Mouse (Mus musculus): Measurements from ENCODE around the gene Spg11.

Gene Spg11

DNA sequence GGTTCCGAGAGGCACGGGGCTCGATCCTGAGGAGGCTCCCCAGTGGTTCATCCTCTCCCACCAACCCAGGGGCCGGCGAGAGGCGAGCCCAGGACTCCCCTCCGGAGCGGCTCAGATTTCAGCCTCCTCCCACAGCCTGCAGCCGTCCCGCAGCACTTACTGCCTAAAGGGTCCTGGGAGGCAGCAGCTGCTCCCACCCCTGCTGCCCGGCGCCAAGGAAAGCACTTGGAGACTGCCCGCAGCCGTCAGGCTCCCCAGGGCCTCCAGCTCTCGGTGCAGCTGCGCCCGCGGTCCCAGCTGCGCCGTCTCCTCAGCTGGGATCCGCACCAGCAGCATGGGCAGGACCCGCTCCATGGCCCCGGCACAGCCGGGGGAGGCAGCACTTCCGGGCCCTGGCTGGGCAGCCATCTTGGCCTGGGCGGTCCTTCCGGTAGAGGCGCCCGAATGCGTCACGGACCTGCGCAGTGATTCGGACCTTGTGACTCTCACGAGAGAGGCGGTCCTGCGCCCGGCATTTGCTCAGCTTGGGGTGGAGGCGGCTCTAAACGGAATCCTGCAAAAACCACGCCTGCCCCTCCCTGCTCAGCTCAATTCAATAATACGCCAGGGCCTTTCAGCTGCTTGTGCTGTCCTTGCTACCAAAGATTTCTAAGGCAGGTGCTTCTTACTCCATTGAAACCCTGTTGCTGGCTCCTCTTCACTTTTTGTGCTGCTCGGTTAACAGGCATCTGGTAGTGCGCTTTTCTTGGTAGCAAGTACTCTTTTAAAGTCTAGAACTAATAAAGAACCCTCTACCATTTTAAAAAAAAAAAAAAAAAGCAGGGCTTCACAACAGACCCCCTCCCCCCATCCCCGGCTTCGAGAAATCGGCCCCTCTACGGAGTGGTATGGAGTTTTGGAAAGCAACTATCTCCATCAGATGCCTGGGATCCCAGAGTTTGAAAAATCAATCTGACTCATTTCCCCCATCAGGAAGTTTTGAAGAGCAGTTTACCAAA, at the start of gene Spg11:
Gene Spg11 (minus strand): TSS at position 426 of the 998 bp plus-strand sequence.
- DNase-seq (ENCODE audit: extremely low read depth, low read depth), result peak; percentile 89

DNA sequence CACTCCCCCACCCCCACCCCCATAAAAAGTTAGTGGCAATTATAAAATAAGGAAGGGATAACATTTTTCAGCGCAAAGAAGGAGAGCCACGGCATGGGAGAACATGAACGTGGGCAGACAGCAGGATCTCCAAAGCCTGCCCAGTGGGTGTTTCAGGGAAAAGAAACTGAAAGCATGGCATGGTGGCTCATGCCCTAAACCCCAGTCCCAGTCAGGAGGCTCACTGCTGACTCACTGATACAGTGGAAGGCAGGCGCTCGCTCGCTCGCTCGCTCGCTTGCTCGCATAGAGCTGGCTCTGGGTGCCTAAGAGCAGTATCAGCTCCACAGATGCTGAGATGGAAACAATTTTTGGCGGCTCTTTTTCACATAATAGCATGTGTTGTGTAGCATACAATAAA, 46.1 kb upstream of the Spg11 start:
- no peak for DNase-seq (ENCODE audit: extremely low read depth, low read depth)

DNA sequence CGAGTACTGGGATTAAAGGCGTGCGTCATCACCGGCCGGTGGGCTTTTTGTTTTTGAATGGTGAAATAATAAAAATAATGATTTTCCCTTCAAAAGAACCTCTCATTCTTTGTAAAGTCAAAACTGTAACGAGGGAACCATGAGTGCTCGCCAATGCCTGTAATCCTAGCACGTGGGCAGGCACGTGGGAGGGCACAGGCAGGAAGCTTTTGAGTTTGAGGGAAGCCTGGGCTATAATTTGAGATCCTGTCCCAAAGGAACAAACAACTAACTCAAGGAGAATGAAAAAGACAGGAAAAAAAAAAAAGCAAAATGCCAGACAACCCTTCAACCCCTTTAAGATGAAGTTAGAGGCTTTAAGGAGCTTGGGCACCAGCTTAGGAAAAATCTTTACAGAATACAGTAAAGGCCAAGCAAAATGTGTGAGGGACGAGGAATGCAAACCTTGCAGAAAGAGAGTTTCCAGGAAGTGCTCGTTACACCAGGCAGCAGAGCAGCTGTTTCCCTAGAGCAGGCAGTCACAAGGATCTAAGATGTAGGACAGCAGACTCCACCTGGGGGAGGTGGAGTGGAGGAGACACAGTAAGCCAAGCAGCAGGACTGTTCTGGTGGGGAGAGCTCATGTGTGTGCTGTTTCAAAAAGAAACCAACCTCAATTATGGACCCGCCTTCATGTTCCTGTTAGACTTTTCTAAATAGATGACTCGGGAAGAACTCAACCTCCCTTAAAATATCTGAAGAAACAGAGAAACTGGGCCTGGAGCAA, 45.4 kb upstream of the Spg11 start:
- no peak for DNase-seq (ENCODE audit: extremely low read depth, low read depth)

DNA sequence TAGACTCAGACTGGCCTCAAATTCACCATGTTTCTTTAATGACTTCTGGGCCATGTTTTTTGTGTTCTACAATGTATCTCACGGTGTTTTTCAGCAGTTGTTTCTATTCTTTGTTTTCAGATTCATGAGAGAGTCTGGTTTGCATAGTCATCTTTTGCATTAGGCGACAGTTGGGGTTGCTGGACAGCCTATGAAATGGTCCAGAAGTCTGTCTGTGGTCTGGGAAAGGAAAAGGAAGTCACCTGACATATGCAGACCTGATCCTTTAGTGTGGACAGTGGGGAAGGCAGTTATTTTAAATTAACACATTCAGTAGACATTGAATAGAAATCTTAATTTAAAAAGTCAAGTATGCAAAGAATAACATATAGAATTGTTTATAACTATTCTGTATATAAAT, 44.3 kb upstream of the Spg11 start:
- no peak for DNase-seq (ENCODE audit: extremely low read depth, low read depth)

DNA sequence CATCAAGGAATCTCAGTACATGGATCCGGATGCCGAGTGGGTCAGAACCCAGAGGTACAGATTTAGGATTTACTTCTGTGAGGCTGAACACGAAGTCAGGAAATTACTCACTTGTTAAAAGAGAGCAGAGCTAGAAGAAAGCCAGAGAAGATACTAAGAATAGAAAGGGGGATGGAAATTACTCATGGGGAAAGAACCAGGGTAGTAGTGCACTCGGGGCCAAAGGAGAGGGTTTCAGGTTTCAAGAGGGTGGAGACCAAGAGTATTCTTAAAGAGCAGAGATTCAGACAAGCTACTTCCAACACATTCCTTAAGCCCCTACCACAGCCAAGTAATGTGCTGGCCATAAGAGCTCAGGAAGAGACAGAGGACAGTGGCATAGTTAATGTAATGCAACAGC, 43.4 kb upstream of the Spg11 start:
- DNase-seq (ENCODE audit: extremely low read depth, low read depth), result no peak

DNA sequence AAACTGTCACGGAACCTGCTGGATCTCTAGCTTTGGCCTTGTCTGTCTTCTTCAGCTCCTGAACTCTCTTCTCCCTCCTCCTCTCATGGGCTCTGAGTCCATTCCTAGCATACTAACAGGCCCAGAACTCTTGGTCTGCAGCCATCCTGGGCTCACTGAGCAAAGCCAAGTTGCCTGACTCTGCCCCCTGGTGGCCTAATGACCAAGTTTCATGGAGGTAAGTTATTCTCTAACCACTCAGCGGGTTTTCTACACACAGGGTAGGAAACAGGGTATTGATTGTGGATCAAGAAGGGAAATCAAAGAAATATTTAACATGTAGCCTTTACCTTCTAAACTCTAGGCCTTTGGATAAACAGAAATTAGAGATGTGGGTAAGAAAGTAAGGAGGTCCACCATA, 42.5 kb upstream of the Spg11 start, which contains the start of gene Trim69:
Gene Trim69 (plus strand): TSS at position 21 of the 400 bp plus-strand sequence.
- DNase-seq (ENCODE audit: extremely low read depth, low read depth), result no peak

DNA sequence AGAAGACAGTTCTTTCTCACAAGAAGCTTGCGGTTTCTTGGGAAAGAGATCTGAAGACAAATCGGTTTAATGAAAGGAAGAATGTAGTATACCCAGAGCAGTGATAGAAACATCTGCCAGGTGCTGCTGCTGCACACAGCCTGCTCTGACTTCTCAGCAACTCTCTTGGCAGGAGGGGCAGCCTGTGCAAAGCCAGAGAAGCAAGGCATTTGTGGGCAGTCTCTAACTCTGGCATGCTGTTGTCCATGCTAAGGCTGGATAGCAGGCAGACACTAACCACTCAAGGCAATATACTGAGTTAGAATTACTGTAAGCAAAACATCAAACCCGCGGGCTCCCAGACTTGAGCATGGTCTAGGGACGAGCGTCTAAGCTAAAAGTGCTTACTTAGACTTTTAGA, 41.5 kb upstream of the Spg11 start:
- no peak for DNase-seq (ENCODE audit: extremely low read depth, low read depth)

DNA sequence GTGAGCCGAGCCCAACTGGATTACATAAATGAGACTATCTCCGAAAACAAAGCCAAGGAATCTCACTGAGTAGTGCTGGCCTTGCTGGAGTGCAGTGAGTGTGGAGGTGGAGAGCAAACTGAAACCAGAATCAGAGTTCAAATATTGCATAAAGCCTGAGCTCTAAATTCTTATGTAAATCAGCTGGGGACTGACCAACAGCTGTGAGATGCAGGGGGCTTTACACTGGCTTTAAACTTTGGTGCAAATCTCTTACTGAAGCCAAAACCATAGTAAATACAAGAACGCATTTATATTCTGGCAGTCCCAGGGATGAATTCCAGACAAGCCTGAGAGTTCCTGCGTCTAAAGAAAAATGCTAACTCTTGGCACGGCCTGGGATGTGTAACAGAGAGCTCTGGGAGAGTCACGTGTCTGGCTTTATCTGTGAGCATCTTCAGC, 40.2 kb upstream of the Spg11 start:
- DNase-seq (ENCODE audit: extremely low read depth, low read depth), result no peak

DNA sequence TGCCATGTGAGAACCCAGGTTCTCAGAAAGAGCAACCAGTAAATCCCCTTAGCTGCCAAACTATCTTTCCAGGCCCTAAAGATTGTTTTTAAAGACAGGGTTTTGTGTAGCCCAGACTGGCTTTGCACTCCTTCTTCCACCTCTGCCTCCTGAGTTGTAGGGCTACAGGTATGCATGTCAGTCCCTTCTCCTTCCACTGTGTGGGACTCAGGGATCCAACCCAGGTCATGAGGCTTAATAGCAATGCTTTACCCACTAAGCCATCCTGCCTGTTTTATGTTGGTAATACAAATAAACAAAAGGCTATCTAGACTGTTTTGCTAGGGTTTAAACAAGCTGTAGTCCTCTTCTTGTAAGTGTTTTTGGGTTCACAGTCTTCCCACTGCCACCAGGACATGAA, 39.4 kb upstream of the Spg11 start:
- no peak for DNase-seq (ENCODE audit: extremely low read depth, low read depth)

DNA sequence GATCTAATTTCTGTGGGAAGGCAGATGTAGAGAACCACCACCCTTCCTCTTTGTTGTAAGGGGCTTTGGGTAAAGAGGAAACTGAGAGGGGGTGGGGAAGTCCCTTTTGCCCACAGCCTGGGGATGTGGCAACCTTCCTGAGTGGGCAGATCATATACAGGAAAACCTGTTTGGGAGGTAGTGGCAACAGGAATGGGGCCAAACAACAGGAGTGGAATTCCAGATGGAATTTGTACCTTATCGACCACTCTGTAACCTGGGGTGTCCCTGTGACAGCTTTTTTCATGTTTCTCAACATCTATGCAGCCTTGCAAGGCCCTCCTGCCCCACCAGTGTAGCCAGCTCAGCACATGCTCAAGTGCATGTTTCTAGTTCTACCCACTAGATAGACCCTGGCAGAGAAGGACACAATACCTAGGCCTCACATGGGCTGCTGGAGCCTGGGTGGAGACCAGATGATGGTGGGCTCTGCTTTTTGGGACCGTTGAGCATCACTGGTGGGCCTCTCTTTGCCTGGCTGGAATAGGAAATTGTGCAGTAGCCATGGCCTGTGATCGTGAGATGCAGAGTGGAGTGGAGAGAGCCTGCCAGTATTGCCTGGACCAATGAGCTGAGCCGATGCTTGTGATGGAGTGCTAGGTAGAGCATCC, 38.0 kb upstream of the Spg11 start:
- no peak for DNase-seq (ENCODE audit: extremely low read depth, low read depth)

DNA sequence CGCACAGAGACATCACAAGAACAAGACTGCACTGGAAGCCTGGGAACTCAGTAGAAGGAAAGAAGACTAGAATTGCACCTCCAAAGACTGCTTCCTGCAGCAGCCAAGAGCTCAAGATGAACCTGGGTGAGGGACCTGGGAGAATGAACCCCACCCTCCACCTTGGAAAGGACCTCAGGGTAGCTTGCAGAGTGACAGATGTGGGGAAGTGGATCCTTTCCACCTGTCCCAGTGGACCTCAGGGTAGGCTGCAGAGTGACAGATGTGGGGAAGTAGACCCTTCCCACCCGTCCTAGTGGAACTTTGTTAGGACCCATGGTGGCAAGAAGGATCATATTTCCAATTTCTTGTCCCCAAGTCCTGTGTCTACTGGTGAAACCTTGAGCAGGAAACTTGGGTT, 37.1 kb upstream of the Spg11 start:
- DNase-seq (ENCODE audit: extremely low read depth, low read depth), result no peak

DNA sequence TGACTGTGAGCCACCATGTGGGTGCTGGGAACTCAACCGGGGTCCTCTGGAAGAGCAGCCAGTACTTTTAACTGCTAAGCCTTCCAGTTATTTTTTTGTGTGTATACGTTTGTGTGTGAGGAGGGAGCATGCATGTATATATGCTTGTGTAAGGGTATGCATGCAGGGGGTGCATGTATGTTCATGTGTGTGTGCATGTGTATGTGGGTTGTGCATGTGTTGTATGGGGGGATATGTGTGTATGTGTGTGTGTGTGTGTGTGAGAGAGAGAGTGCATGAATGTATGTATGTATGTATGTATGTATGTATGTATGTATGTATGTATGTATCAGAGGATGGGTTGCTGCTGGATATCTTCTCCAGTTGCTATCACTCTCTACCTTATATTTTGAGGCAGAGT, 36.3 kb upstream of the Spg11 start:
- no peak for DNase-seq (ENCODE audit: extremely low read depth, low read depth)

DNA sequence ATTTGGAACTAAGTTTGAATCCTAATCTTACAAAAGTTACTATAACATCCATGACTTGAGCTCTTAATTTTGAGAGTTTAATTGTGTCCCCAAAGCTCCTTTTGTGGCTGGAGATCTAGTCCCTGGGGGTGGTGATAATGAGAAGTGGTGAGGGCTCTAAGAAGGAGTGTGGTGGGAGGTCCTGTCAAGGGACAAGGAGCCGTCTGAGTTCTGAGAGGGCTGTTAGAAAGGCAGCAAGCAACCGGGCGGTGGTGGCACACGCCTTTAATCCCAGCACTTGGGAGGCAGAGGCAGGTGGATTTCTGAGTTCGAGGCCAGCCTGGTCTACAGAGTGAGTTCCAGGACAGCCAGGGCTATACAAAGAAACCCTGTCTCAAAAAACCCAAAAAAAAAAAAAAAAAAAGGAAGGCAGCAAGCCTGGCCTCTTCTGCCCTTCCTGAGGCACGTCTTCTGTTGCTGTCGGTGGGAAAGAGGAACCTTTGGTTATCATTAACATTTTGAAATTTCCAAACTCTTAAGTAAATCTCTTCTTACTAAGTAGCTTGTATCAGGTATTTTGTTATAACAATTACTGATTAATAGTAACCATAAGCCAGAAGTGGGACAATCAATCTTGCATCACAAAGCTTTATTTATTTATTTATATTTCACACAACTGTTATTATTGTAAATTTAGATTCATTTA, 35.6 kb upstream of the Spg11 start:
- DNase-seq (ENCODE audit: extremely low read depth, low read depth), result peak; percentile 54

DNA sequence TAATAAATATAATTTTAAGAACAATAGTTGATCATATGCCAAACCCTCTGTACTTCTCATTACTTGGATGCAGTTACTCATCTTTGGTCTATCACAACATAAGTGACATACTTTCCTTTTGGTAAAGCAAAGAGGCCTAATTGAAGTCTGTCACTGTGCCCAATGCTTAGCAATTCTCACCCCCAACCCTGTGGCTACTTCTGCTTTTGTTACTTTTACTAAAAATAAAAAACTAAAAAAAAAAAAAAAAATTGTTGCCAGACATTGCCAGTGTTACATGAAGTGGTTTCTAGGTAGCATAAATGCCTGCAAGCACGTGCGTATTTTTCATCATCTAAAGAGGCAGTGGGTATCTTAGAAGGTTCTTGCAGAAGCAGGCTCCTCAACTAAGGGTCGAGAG, 34.7 kb upstream of the Spg11 start:
- DNase-seq (ENCODE audit: extremely low read depth, low read depth), result no peak

DNA sequence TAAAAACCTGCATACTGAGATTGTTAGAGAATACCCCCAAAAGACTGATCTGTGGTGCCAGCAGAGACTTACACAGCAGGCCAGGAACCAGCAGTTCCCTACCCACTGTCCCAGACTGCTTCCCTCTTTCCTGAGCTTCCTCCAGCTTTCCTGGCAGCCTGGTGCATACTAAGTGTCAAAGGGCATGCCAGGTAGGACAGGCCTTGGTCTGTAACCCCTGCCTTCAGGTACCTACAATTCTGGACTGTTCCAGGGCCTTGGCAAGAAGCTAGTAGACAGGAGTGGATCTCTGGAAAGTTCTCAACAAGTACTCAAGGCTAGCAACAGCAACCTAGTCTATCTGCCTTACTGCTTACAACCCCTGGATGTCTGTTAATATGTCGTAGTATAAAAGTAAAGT, 33.0 kb upstream of the Spg11 start:
- DNase-seq (ENCODE audit: extremely low read depth, low read depth), result no peak

DNA sequence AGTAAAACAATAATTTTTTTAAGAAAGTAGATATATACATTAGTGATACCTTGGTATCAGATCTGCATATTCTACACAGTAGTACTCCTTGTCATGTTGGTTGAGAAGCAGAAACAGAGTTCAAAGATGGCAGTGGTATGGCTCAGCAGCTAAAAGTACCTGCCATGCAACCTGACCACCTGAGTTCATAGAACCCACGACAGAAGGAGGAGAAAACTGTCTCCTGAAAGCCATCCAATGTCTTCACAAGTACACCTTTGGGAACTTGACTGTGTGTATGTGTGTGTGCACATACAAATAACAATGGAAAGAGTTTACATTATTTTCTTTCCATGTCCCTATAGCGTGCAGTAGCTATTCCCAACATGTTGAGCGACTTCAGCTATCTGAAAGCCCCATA, 31.5 kb upstream of the Spg11 start:
- DNase-seq (ENCODE audit: extremely low read depth, low read depth), result no peak

DNA sequence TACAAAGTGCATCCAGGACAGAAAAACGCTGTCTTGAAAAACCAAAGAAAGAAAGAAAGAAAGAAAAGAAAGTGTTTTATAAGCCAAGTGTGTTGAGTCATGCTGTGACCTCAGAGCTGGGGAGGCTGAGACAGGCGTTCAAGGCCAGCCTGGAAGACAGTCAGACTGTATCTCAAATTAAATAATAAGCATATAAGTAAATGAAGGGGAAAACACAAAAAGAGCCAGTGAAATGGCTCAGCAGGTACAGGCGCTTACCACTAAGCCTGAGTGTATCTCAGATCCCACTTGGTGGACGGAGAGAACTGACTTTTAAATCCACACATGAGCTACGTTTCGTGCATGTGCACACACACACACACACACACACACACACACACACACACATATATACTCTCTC, 31.1 kb upstream of the Spg11 start:
- DNase-seq (ENCODE audit: extremely low read depth, low read depth), result no peak

DNA sequence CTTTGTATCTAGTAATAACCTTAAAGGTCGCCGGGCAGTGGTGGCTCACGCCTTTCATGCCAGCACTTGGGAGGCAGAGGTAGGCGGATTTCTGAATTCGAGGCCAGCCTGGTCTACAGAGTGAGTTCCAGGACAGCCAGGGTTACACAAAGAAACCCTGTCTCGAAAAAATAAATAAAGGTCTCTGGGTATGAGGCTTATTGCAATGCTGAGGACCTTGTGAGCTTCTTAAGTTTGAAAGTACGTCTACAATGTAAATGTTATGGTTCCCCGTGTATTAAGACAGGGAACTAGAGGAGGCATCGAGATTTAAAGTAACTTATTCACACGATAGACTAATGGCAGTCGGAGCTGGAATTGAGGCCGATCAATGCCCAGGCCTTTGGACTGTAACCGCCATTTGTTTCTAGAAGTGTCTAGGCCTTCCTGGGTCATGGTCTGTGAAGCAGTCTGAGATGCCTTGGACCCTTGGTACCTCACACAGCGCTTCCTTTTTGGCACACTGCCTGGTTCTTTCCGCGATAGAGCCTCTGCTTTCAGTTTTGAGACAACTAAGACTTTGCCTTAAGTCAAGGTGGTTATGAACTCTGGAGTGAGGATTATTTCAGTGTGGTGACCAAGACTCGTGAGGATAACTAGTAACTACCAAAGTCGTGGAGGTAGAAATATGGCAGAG, 30.2 kb upstream of the Spg11 start:
- peak; percentile 78 for DNase-seq (ENCODE audit: extremely low read depth, low read depth)

DNA sequence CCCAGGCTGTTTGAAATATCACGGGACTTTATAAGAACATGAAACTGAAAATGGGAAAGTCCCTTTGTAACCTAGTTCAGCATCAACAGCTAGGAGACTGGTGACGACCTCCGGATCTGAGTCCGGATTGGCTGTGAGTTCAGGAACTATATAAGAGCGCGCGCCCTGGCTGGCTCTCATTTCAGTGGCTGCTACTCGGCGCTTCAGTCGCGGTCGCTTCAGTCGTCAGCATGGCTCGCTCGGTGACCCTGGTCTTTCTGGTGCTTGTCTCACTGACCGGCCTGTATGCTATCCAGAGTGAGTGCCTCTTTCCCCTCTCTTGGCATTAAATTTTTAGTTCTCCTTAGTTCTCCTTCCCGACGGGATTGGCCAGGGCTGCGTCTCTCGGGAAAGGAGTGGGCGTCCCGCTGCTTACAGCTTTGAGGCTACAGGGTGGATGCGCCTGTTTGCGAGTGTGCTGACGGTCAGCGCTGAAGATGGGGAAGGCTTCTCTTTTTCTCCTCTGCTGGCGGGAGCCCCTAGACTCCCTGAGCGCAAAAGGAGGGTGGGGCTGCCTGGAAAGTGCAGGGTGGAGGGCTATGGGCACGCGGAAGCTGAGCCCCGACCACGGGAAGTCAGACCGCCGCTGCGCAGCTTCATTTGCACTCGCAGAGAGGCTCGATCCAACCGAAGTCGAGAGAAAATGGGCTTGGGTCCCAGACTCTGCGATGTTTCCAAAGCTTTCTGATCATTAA, 29.5 kb upstream of the Spg11 start, which contains the start of gene B2m:
Gene B2m (plus strand): TSS at position 179 of the 734 bp plus-strand sequence.
- DNase-seq (ENCODE audit: extremely low read depth, low read depth), result peak; percentile 98

DNA sequence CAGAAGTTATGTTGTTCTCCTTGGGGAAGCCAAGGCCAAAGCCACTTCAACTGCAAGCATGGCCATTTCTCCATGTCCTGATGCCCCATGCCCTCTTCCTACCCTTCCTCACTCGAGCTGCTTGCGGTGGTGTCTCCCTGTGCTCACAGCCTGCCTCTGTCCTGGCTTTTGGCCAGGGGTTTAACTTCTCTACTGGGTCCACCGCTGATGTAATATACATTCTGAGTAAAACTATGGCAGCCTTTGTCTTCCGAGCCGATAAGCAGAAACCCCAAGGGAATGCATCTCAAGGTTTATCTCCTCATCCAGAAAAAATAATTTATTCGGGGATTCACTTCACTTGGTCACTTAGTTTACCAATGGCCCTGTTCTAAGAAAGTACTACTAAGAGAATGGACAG, 28.5 kb upstream of the Spg11 start:
- peak; percentile 69 for DNase-seq (ENCODE audit: extremely low read depth, low read depth)
